Mouse (Mus musculus) CH12.LX (cell line): Measurements from ENCODE around the gene Tada2b. TPM values are rescaled to one million over a fixed set of nuclear protein-coding genes. Genes with fewer than 3 reads are reported as not detected.

Source experiments
- DNase-seq: peaks from one replicate; pipeline ENCODE4 v3.0.0-alpha.2; 2013; ENCODE audit errors: extremely low read depth
- H3K27ac ChIP-seq: 2 replicates; pipeline ENCODE4 v1.5.1; 2012; ENCODE audit warnings: low read depth, mild to moderate bottlenecking, control low read depth, moderate library complexity; ENCODE audit not compliant: insufficient read depth
- H3K27me3 ChIP-seq: replicated peaks from 2 replicates; pipeline ENCODE3; 2012; ENCODE audit warnings: inconsistent platforms
- H3K36me3 ChIP-seq, 2 experiments: replicated peaks in 1 of 2; 2 replicates each; pipeline versions ENCODE3 to v1.6.1; 2012; ENCODE audit warnings: inconsistent platforms in 1 of 2, low read length in 1 of 2, mild to moderate bottlenecking in 1 of 2, mixed read lengths in 1 of 2, moderate library complexity in 1 of 2; ENCODE audit not compliant: control insufficient read depth in 1 of 2, insufficient read depth in 1 of 2
- H3K4me1 ChIP-seq, 2 experiments: 2 replicates each; pipeline ENCODE4 v1.6.1; 2012; ENCODE audit warnings: inconsistent platforms in 1 of 2, moderate library complexity in 1 of 2; ENCODE audit not compliant: insufficient read depth in 2 of 2, control insufficient read depth in 1 of 2
- H3K4me2 ChIP-seq: 2 replicates; pipeline ENCODE4 v1.6.1; 2012; ENCODE audit warnings: low read depth, mild to moderate bottlenecking, control low read depth; ENCODE audit not compliant: poor library complexity, insufficient read depth, severe bottlenecking
- H3K4me3 ChIP-seq, 3 experiments: fragments of 150-350 bp in 1 of 3; sonication (generic) in 1 of 3; replicated peaks in 1 of 3; 2 replicates each; pipeline versions ENCODE3 to v1.5.1; 2011 to 2012; ENCODE audit warnings: low read depth in 2 of 3, low read length in 2 of 3, mild to moderate bottlenecking in 2 of 3, moderate library complexity in 2 of 3, control low read depth in 1 of 3, improper control_type of control experiment in 1 of 3, inconsistent platforms in 1 of 3, mixed read lengths in 1 of 3; ENCODE audit not compliant: poor library complexity in 1 of 3
- H3K79me2 ChIP-seq: replicated peaks from 2 replicates; pipeline ENCODE4 v1.6.1; 2012; ENCODE audit warnings: mild to moderate bottlenecking, moderate library complexity; ENCODE audit not compliant: control insufficient read depth, poor library complexity, insufficient read depth, severe bottlenecking; ENCODE audit errors: extremely low read depth
- H3K9ac ChIP-seq: 2 replicates; pipeline ENCODE4 v1.6.1; 2012; ENCODE audit warnings: low read depth, mild to moderate bottlenecking, control low read depth, moderate library complexity; ENCODE audit not compliant: insufficient read depth
- H3K9me3 ChIP-seq: replicated peaks from 2 replicates; pipeline ENCODE3; 2012; ENCODE audit warnings: low read length, inconsistent platforms, mixed read lengths
- CHD2 ChIP-seq: IDR thresholded peaks from 2 replicates; pipeline ENCODE4 v1.6.1; 2011; ENCODE audit warnings: low read length, improper control_type of control experiment
- ELF1 ChIP-seq: IDR thresholded peaks from 2 replicates; pipeline ENCODE4 v1.6.1; 2014; ENCODE audit warnings: low read depth, mild to moderate bottlenecking, inconsistent platforms, low read length, improper control_type of control experiment
- GABPA ChIP-seq: IDR thresholded peaks from 2 replicates; pipeline ENCODE4 v1.6.1; 2012; ENCODE audit warnings: low read depth, low read length, improper control_type of control experiment, inconsistent platforms; ENCODE audit not compliant: insufficient replicate concordance
- MXI1 ChIP-seq: IDR thresholded peaks from 2 replicates; pipeline ENCODE4 v1.6.1; 2011; ENCODE audit warnings: mild to moderate bottlenecking, low read depth, low read length, improper control_type of control experiment
- NELFE ChIP-seq: IDR thresholded peaks from 2 replicates; pipeline ENCODE4 v1.6.1; 2011; ENCODE audit warnings: low read depth, low read length, improper control_type of control experiment
- SIN3A ChIP-seq: IDR thresholded peaks from 2 replicates; pipeline ENCODE4 v1.6.1; 2012; ENCODE audit warnings: low read length, improper control_type of control experiment, inconsistent platforms
- UBTF ChIP-seq: IDR thresholded peaks from 2 replicates; pipeline ENCODE4 v1.6.1; 2012; ENCODE audit warnings: low read depth, mild to moderate bottlenecking, inconsistent platforms, low read length, improper control_type of control experiment, moderate library complexity
- ZNF384 ChIP-seq: IDR thresholded peaks from 2 replicates; pipeline ENCODE4 v1.6.1; 2012; ENCODE audit warnings: low read depth, low read length, improper control_type of control experiment, inconsistent platforms
- dilution Hi-C: fragments of 300-500 bp; cut with MboI; formaldehyde crosslinking; loops from 2 replicates; pipeline ENCODE4 v1.14.3; 2020; ENCODE audit warnings: low sequenced_read_pairs; ENCODE audit not compliant: extremely low pct_unique_long_range_greater_than_20kb, extremely low pct_ligation_motif_present
- in situ Hi-C: fragments of 300-500 bp; cut with MboI; formaldehyde crosslinking; loops from 3 replicates; pipeline ENCODE4 v1.14.3; 2019; ENCODE audit warnings: low sequenced_read_pairs, low pct_ligation_motif_present, low pct_unique_long_range_greater_than_20kb, mixed read lengths
- polyA plus RNA-seq: library from polyadenylated mRNA; unstranded; fragments of >175 nt; gene quantifications from 2 replicates; pipeline ENCODE4 v1.2.1, GENCODE M21; 2012; ENCODE audit warnings: low read depth; ENCODE audit not compliant: insufficient read length
- total RNA-seq, 2 experiments: library from RNA; depleted of rRNA; stranded (reverse); fragments of 300-350 nt in 1 of 2; fragments of >200 nt in 1 of 2; gene quantifications; 2 replicates each; pipeline ENCODE4 v1.2.3; 2012 to 2014

Tada2b gene
- total and polyA plus RNA-seq, 3 experiments: 3.0 to 12.5 (median 4.8) TPM

- dilution Hi-C loops: no loop called here
- in situ Hi-C loops: no loop called here
- H3K27ac ChIP-seq: no peak overlapping the region
- H3K36me3 ChIP-seq: no peaks in the 10 kb centered on the region
- H3K4me2 ChIP-seq: no peak overlapping the region
- no peak overlapping the region for H3K9ac ChIP-seq
- H3K27me3 ChIP-seq: peaks cover 93% of the 10 kb centered on the region
- peaks cover 3% of the 10 kb centered on the region for H3K9me3 ChIP-seq
- H3K4me1 ChIP-seq: no peaks in the 10 kb centered on the region
- DNase-seq: no peak
- H3K4me3 ChIP-seq: no peak overlapping the region
- no peak for TF ChIP-seq ZNF384
- H3K79me2 ChIP-seq: no peaks in the 10 kb centered on the region
These were observed 39.5 kb downstream of the Tada2b start for GRCm38 (mm10) chr5:36444611-36445010.

- H3K36me3 ChIP-seq: no peaks in the 10 kb centered on the region
- H3K27me3 ChIP-seq: peaks cover 91% of the 10 kb centered on the region
- H3K9ac ChIP-seq: no peak overlapping the region
- no peak for TF ChIP-seq MXI1
- TF ChIP-seq, all 38 proteins: peak for 0
- Histone ChIP-seq H3K4me1 (no peaks in the 10 kb centered on the region), H3K4me2 (no peak overlapping the region), H3K27ac (no peak overlapping the region), H3K9me3 (peaks cover 6% of the 10 kb centered on the region), H3K79me2 (no peaks in the 10 kb centered on the region), H3K4me3 (no peak overlapping the region)
- dilution Hi-C loops: no loop called here
- no peak for DNase-seq
- in situ Hi-C loops: no loop called here
These were observed 43.3 kb downstream of the Tada2b start for GRCm38 (mm10) chr5:36440741-36441140.

DNA sequence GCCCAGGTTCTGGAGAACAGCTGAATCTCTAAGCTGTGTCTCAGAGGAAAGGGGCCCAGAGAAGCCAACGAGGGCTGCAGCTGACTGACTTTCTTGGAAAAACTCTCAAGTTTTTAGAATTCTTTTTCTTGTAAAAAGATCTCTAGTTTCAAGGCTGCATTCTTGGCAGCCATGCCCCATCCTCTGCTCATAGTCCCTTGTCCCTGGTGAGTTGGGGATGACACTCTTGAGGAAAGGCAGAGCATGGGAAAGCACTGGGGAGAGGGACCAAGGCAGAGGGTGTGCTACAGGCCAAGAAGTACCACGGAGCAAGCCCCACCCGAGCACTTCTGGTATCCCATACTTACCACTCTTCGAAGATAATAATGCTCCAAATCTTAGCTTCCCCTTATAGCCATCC is 47.2 kb downstream of the Tada2b start:
- TF ChIP-seq SIN3A (no peak), CHD2 (no peak), ELF1 (no peak), GABPA (no peak), UBTF (no peak), NELFE (no peak)
- no peaks in the 10 kb centered on the region for H3K79me2 ChIP-seq
- H3K4me3 ChIP-seq: no peak overlapping the region
- H3K9me3 ChIP-seq: peaks cover 6% of the 10 kb centered on the region
- no peak for DNase-seq
- no peak overlapping the region for H3K9ac ChIP-seq
- H3K27me3 ChIP-seq: peaks cover 90% of the 10 kb centered on the region
- dilution Hi-C loops (no loop called here), in situ Hi-C loops (no loop called here)
- H3K4me1 ChIP-seq: peaks cover 0 to 7% of the 10 kb centered on the region in 2 experiments; a peak in 1 of 4 replicates
- H3K36me3 ChIP-seq: no peaks in the 10 kb centered on the region
- no peak overlapping the region for H3K27ac ChIP-seq
- no peak overlapping the region for H3K4me2 ChIP-seq
